Mouse (Mus musculus): ENCODE measurements around the gene Pdgfc. TPM values are rescaled to one million over a fixed set of nuclear protein-coding genes. Genes with fewer than 3 reads are reported as not detected.

The Pdgfc gene
- polyA plus RNA-seq, 1 experiment from 2014 or later: 5.0 TPM

- H3K4me2 ChIP-seq: no peak overlapping the region
- no peaks in the 10 kb centered on the region for H3K9me3 ChIP-seq
- H3K9ac ChIP-seq: no peak overlapping the region
- H3K4me1 ChIP-seq: no peaks in the 10 kb centered on the region
- no peak overlapping the region for H3K4me3 ChIP-seq
- 71% methylated on average over 3 of the region's 3 CpGs for WGBS
- ATAC-seq (ENCODE audit: extremely low read depth, insufficient number of reproducible peaks, low FRiP score, low TSS enrichment): no peak
- no peaks in the 10 kb centered on the region for H3K27me3 ChIP-seq (replicated peaks)
- no peak overlapping the region for H3K27ac ChIP-seq (replicated peaks)
- no peaks in the 10 kb centered on the region for H3K36me3 ChIP-seq
Measured at GRCm38 (mm10) chr3:81029909-81030308, 6.3 kb upstream of the Pdgfc start.

GRCm38 (mm10) chr3:81030311-81030710 is 5.9 kb upstream of the Pdgfc start:
- no peak overlapping the region for H3K27ac ChIP-seq (replicated peaks)
- no peaks in the 10 kb centered on the region for H3K27me3 ChIP-seq (replicated peaks)
- no peaks in the 10 kb centered on the region for H3K9me3 ChIP-seq
- 72% methylated on average over 2 of the region's 2 CpGs for WGBS
- no peak overlapping the region for H3K4me2 ChIP-seq
- no peak overlapping the region for H3K9ac ChIP-seq
- ATAC-seq (ENCODE audit: extremely low read depth, insufficient number of reproducible peaks, low FRiP score, low TSS enrichment): no peak
- no peaks in the 10 kb centered on the region for H3K4me1 ChIP-seq
- no peak overlapping the region for H3K4me3 ChIP-seq
- H3K36me3 ChIP-seq: no peaks in the 10 kb centered on the region

DNA sequence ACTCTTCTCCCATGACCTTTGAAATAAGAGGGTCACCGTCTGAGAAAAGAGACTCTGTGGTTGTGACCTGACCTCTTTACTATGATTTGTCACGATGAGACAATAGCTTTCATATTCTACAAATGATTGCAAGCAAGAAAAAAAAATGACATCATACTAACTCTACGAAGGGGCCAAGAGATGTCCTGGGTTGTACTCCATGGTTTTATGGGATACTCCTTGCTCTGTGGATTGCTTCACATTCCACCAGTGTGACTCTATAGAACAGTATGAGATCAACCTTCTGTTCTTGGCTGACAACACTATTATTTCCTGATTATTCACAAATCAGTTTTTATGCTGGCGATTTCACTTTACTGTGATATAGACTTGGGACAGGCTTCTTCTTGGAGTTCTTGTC is 4.2 kb upstream of the Pdgfc start:
- Histone ChIP-seq H3K4me1 (peaks cover 5% of the 10 kb centered on the region; the same call in 1 of the 2 replicates), H3K9me3 (no peaks in the 10 kb centered on the region), H3K9ac (no peak overlapping the region), H3K27ac (replicated peaks) (no peak overlapping the region), H3K27me3 (replicated peaks) (no peaks in the 10 kb centered on the region), H3K36me3 (no peaks in the 10 kb centered on the region), H3K4me2 (no peak overlapping the region), H3K4me3 (no peak overlapping the region)
- WGBS: 78% methylated on average over 4 of the region's 4 CpGs
- ATAC-seq (ENCODE audit: extremely low read depth, insufficient number of reproducible peaks, low FRiP score, low TSS enrichment): no peak

- ATAC-seq (ENCODE audit: extremely low read depth, insufficient number of reproducible peaks, low FRiP score, low TSS enrichment): no peak
- 72% methylated on average over 6 of the region's 6 CpGs for WGBS
- H3K4me1 ChIP-seq: peaks cover 19% of the 10 kb centered on the region
- H3K36me3 ChIP-seq: no peaks in the 10 kb centered on the region
- no peak overlapping the region for H3K4me3 ChIP-seq
- H3K27ac ChIP-seq (replicated peaks): no peak overlapping the region
- no peak overlapping the region for H3K9ac ChIP-seq
- no peak overlapping the region for H3K4me2 ChIP-seq
- no peaks in the 10 kb centered on the region for H3K27me3 ChIP-seq (replicated peaks)
- no peaks in the 10 kb centered on the region for H3K9me3 ChIP-seq
Measured at GRCm38 (mm10) chr3:81034336-81035102, 1.7 kb upstream of the Pdgfc start.

DNA sequence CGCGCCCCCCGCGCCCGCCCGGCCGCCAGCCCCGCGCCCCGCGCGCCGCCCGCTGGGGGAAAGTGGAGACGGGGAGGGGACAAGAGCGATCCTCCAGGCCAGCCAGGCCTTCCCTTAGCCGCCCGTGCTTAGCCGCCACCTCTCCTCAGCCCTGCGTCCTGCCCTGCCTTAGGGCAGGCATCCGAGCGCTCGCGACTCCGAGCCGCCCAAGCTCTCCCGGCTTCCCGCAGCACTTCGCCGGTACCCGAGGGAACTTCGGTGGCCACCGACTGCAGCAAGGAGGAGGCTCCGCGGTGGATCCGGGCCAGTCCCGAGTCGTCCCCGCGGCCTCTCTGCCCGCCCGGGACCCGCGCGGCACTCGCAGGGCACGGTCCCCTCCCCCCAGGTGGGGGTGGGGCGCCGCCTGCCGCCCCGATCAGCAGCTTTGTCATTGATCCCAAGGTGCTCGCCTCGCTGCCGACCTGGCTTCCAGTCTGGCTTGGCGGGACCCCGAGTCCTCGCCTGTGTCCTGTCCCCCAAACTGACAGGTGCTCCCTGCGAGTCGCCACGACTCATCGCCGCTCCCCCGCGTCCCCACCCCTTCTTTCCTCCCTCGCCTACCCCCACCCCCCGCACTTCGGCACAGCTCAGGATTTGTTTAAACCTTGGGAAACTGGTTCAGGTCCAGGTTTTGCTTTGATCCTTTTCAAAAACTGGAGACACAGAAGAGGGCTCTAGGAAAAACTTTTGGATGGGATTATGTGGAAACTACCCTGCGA is 517 bp downstream of the Pdgfc start:
- H3K27me3 ChIP-seq (replicated peaks): no peaks in the 10 kb centered on the region
- peak; percentile 73 for ATAC-seq (ENCODE audit: extremely low read depth, insufficient number of reproducible peaks, low FRiP score, low TSS enrichment)
- H3K27ac ChIP-seq (replicated peaks): peak overlapping the region; percentile 83
- no peaks in the 10 kb centered on the region for H3K9me3 ChIP-seq
- H3K4me3 ChIP-seq: peak overlapping the region; percentile 86
- no peaks in the 10 kb centered on the region for H3K36me3 ChIP-seq
- H3K4me2 ChIP-seq: peak overlapping the region; percentile 93
- peaks cover 23% of the 10 kb centered on the region for H3K4me1 ChIP-seq
- peak overlapping the region; percentile 86 for H3K9ac ChIP-seq
- under 1% methylated on average over 52 of the region's 68 CpGs for WGBS

DNA sequence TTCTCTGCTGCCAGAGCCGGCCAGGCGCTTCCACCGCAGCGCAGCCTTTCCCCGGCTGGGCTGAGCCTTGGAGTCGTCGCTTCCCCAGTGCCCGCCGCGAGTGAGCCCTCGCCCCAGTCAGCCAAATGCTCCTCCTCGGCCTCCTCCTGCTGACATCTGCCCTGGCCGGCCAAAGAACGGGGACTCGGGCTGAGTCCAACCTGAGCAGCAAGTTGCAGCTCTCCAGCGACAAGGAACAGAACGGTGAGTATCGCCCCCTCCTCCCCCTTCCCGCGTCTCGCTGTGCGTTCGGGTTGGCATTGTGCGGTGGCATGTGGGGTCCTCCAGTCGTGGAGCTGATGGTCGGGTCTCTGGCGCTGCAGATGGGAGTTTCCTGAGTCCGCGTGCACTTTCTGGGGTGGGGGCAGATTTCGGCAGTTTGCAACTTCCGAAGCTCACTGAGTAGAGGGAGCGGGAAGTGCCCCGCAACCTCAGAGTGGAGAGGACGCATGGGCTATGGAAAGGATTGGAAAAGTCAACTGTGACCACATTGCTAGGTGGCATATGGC is 1.2 kb downstream of the Pdgfc start:
- Histone ChIP-seq H3K9me3 (no peaks in the 10 kb centered on the region), H3K27ac (replicated peaks) (peak overlapping the region; percentile 83), H3K36me3 (no peaks in the 10 kb centered on the region), H3K4me3 (peak overlapping the region; percentile 86), H3K27me3 (replicated peaks) (no peaks in the 10 kb centered on the region), H3K9ac (peak overlapping the region; percentile 86), H3K4me1 (peaks cover 23% of the 10 kb centered on the region), H3K4me2 (peak overlapping the region; percentile 93)
- ATAC-seq (ENCODE audit: extremely low read depth, insufficient number of reproducible peaks, low FRiP score, low TSS enrichment): peak; percentile 28; the same call in 1 of the 2 replicates
- under 1% methylated on average over 34 of the region's 34 CpGs for WGBS

- Histone ChIP-seq H3K4me3 (peak overlapping the region; percentile 86), H3K9ac (no peak overlapping the region), H3K4me1 (peaks cover 23% of the 10 kb centered on the region), H3K27me3 (replicated peaks) (no peaks in the 10 kb centered on the region), H3K9me3 (no peaks in the 10 kb centered on the region), H3K4me2 (peak overlapping the region; percentile 93), H3K36me3 (no peaks in the 10 kb centered on the region), H3K27ac (replicated peaks) (peak overlapping the region; percentile 48)
- no peak for ATAC-seq (ENCODE audit: extremely low read depth, insufficient number of reproducible peaks, low FRiP score, low TSS enrichment)
- WGBS: 20% methylated on average over 2 of the region's 2 CpGs
Measured at GRCm38 (mm10) chr3:81039131-81039653, 3.0 kb downstream of the Pdgfc start.

DNA sequence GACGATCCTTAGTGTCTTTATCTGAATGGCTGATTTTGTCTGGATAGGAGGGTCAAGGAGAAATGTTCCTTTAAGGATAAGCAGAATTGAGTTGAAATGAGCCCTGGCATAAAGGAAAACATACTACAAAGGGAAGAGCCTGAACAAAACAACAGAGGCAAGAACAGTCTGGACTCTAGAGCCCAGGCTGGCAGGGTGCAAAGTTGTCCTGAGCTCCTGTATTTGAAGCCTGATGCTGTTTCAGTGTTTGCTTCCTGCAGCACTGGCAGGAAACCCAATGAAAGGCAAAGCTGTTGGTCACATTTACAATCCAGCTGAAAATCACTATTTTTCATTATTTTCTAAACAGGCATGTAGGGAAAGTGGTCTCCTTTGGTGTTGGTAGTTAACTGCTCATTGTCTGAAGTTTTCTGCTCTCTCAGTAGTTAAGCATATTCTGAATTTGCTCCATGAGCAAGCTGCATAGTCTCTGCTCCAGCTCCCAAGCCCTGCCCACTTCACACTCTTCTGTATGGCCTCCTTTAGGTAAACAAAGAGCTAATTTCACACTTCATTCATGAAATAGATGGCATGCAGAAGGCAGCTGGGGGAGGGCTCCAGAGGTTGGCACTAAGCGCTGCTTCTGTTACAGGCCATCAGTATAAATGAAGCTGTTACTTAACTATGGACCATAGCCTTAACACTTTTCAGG is 8.6 kb downstream of the Pdgfc start:
- no peak overlapping the region for H3K27ac ChIP-seq (replicated peaks)
- no peaks in the 10 kb centered on the region for H3K27me3 ChIP-seq (replicated peaks)
- no peak overlapping the region for H3K4me2 ChIP-seq
- H3K36me3 ChIP-seq: no peaks in the 10 kb centered on the region
- H3K9me3 ChIP-seq: no peaks in the 10 kb centered on the region
- ATAC-seq (ENCODE audit: extremely low read depth, insufficient number of reproducible peaks, low FRiP score, low TSS enrichment): no peak
- H3K4me3 ChIP-seq: no peak overlapping the region
- H3K9ac ChIP-seq: no peak overlapping the region
- peaks cover 24% of the 10 kb centered on the region for H3K4me1 ChIP-seq
- 70% methylated on average over 2 of the region's 2 CpGs for WGBS

DNA sequence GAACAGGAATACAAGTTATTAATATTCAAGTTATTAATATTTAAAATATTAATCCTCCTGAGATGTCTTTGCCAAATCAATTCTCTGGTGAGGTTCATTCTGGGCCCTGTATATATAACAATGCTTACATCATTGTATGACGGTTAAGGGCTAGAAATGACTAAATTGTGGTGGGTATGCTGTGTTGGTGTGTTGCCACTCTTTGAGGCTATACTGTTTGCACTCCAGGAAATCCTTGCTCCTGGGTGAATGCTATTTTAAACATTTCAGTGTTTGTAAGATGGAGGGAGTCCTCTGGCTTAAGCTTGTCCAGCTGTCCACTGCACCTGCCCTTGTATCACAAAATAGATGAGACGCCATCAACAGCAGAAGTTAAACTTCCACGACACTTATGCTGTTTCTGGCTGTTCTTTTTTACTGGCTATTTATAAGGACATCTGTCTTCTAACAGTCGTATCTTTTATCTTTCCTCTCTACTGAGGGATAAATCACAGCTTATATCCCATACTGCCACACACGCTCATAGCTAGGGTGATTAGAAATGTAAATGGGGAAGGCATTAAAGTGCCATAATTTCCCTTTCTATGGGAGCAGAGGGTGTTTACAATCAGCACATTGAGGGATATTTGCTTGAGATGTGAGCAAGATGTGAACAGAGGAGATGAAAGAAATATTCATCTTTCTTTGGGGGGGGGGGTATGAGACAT is 9.3 kb downstream of the Pdgfc start:
- no peak overlapping the region for H3K9ac ChIP-seq
- no peaks in the 10 kb centered on the region for H3K9me3 ChIP-seq
- H3K4me3 ChIP-seq: no peak overlapping the region
- no peak for ATAC-seq (ENCODE audit: extremely low read depth, insufficient number of reproducible peaks, low FRiP score, low TSS enrichment)
- WGBS: 58% methylated on average over 5 of the region's 5 CpGs
- peaks cover 22% of the 10 kb centered on the region for H3K4me1 ChIP-seq
- no peaks in the 10 kb centered on the region for H3K27me3 ChIP-seq (replicated peaks)
- H3K4me2 ChIP-seq: no peak overlapping the region
- H3K36me3 ChIP-seq: no peaks in the 10 kb centered on the region
- no peak overlapping the region for H3K27ac ChIP-seq (replicated peaks)

DNA sequence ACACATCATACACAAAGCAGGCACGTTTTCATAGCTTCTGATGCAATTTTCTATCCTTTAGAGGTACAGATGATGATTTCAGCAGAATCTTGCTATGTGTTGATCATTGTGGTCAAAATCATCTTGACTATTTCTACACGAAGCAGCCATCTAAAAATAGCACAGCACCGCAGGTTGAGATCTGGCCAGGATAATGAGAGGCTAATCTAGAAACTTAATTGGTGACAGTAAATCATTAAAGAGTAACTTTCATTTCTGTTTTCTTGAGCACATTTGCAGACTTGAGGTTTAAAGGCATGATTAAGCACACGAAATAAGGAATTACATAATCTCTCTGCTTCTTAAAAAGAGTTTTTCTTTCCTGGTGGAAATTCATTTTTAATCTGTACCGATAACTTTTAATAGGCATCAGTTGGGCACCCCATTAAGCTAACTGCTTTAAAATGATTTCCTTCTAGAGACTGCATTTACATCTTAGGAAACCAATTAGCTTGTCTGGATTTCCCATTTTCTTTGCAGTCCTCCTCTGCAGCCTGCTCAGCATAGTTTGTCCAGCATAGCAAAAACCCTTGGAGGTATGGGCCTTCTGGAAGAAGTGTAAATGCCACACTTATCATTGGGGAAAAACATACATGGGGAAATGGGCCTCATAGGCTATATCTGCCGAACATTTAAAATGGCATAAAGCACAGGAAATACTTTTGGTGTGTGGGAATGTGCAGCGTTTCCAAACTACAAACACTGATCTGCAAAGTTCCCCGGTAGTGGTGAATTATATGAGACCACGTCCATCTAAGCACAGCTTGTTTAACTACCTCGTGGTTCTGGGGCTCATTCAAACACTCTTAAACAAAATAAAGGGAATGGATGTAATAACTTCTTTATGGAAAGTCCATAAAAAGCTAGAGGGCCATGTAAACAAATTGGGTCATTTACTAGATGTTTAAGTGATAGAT is 10.7 kb downstream of the Pdgfc start:
- H3K9ac ChIP-seq: no peak overlapping the region
- no peak for ATAC-seq (ENCODE audit: extremely low read depth, insufficient number of reproducible peaks, low FRiP score, low TSS enrichment)
- H3K36me3 ChIP-seq: no peaks in the 10 kb centered on the region
- H3K27ac ChIP-seq (replicated peaks): no peak overlapping the region
- H3K4me1 ChIP-seq: peaks cover 22% of the 10 kb centered on the region
- no peaks in the 10 kb centered on the region for H3K9me3 ChIP-seq
- no peak overlapping the region for H3K4me2 ChIP-seq
- 54% methylated on average over 10 of the region's 10 CpGs for WGBS
- H3K27me3 ChIP-seq (replicated peaks): no peaks in the 10 kb centered on the region
- H3K4me3 ChIP-seq: no peak overlapping the region

All from heart, embryonic 13.5 days (tissue).